Mouse (Mus musculus) T-helper 2 cell (primary cell): ENCODE measurements around the gene Actr1a.

Experiments
- in situ Hi-C: fragments of 300-600 bp; cut with MboI, MseI; formaldehyde crosslinking; loops from one replicate; pipeline ENCODE4 v1.15.1; 2025; ENCODE audit warnings: high pct_unique_total_duplicates

The Actr1a gene

DNA sequence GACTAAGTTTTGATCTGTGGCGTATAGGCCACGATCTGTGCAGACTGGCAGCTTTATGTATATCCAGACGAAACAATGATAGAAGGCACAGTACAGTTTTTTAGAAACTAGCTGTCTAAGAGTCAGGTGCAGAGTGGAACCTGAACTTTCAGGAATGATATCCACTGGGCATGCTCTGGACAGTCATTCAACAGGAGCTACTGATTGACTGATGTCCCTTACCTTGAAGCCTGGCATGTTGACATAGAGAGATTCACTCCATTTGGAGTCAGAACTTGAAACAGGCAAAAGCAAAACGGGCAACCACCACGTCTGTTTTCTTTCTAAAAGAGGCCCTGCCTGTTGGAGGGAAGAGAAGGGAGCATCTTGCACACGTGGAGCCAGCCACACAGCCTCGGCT is 5.0 kb upstream of the Actr1a start:
- in situ Hi-C loops: no loop called here

DNA sequence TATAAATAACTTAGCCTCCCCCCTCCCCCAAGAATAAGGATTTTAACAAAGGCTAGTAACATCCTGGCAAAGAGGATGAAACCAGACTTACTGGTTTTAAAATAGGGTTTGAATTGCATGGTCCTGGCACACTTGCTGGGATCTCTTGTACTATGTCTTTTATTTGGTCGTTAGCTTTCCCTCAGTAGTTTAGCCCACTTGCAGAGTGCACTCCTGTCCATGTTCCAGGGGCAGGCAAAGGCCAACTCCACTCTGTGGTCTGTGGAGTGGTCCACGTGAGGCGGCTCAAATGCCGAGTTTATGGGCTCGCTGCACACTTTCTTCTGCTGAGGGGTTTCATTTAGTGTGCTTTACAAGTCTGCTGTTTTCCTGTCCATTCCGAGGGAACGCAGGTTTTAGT is 4.3 kb upstream of the Actr1a start:
- in situ Hi-C loops: no loop called here

DNA sequence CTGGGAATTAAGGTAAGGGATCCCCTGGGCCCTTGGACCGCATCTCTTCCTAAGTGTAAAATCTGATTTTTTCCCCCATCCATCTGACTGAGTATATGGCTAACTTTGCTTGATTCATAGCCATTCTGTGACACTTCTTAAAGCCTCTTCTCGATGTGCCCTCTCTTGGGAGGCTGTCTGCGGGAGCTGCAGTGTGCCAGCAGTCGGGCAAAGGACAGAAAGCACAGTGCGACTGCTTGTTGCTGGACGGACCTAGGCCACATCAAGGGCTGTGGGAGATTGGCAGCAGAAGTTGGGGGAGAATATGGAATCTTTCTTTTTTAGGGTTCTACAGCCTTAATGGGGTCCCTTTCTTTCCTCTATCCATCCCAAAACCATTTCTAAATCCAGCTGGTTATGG is 3.8 kb upstream of the Actr1a start:
- in situ Hi-C loops: no loop called here

DNA sequence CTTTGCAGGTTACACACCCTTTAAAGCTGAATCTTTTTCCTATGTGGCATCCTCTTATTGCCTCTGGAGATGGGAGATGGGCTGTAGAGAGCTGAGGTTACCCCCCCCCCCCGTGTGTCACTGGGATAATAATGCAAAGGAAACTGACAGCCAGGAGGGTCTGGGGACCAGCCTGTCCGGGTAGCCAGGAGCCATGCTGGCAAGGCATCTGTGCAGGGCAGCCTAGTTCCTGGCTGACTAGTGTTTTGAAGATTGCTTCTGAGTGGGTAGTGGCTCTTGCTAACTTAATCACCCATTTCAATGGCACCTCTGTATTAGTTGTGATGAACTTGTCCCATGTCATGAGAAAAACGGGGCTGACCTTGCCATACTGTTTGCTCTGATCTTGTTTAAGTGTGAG is 2.9 kb upstream of the Actr1a start:
- in situ Hi-C loops: no loop called here

DNA sequence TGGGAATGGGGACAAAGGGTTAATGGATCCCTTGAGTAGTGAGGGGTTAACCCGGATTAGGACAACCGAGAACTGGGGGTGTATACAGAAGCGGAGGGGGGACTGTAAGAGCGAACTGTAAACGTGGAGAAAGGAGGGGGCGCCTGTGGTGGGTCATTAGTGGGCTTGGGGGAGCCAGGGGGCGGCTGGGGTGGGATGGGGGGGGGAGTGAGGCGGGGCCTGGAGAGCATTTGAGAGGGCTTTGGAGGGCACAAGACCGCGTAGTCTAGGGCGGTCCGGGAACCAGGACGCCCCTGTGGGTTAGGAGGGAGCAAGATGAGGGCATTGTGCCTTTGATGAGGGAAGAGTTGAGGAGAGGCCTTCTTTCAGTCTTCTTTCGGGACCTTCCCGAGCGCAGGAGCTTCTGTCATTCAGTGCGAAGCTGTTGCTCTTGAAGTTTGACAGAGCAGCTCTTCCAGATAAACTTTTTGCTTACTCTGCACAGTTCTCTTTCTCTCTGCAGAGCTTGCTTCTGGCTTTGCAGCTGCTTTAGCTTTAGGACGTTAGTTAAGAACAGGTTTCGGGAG is 2.0 kb upstream of the Actr1a start:
- in situ Hi-C loops: no loop called here

DNA sequence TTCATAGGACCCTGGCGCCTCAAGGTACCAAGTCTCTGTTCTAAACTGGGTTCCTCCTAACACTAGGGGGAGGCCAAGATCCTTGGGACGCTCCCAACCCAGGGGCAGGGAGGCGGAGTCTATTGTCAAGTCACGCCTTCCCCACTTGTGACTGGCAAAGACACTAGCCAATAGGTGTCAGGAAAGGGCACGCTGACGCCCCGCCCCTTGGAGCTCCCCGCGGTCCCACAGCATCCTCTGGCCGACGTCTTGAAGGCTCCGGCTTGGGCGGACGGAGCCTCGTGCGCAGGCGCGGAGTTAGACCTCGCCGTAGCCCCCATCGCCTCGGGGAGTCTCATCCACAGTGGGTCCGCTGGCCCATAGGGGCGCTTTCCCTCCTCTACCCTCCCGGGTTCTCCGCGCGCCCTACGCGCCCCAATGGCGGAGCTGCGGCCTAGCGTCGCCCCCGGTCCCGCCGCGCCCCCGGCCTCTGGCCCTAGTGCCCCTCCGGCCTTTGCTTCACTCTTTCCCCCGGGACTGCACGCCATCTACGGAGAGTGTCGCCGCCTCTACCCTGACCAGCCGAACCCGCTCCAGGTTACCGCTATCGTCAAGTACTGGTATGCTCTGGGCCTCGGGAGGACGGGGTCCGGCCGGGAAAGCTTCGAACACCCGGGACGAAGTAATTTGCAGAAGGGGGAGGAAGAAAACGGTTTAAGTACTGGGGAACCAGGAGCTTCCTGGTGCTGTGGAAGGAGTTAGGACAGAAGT is 1.3 kb upstream of the Actr1a start, which contains the start of gene Sufu:
Sufu (plus strand) TSS at position 211 of the 750 bp plus-strand sequence.
- in situ Hi-C loops: no loop called here

DNA sequence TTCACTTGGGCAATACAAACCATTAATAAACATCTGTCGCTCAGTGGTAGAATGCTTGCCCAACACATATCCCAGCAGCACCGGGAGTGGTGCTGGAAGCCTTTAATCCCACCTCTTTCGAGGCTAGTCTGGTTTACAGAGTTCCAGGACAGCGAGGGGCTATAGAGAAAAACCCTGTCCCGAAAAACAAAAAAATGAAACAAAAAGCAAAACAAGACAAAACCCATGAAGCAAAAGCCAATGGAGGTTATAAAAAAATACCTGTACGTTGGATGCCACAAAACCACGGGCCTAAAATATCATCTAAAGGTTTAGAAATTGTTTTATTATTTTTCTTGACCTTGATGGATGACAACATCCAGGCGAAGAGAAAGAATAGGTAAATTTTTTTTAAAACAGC is 561 bp upstream of the Actr1a start:
- in situ Hi-C loops: no loop called here

DNA sequence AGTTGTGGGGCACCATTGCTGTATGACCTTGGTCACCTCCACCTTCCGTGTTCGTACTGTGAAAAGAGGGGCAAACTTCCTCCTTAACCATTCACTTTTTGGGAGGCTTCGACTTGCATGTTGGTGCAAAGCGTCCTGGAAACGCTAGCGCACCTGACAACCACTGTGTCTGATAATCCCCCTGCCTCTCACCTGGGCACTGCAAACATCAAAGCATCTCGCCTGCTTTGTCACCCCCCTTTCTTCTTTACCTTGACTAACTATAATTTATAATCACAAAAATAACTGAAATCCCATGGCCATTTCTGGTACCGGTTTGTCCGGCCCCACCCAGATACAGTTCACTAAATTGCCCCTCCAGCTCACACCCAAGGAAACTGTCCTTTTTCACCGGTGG is 838 bp downstream of the Actr1a start:
- in situ Hi-C loops: no loop called here

DNA sequence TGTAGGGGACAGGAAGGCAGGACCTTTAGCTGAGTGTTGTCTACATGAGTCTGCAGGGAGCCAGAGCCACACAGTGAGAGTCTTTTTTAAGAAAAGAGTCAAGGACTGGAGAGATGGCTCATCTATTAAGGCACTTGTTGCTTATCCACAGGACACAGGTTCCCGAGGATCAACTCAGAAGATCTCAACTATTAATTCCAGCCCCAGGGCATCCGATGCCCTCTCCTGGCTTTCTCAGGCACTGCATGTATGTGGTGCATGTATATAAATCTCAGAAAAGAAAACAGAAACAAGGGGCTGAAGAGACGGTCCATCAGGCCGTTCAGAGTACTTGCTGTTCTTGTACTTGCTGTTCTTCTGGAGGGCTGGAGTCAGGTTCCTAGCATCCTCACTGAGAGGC is 3.5 kb downstream of the Actr1a start:
- in situ Hi-C loops: no loop called here

DNA sequence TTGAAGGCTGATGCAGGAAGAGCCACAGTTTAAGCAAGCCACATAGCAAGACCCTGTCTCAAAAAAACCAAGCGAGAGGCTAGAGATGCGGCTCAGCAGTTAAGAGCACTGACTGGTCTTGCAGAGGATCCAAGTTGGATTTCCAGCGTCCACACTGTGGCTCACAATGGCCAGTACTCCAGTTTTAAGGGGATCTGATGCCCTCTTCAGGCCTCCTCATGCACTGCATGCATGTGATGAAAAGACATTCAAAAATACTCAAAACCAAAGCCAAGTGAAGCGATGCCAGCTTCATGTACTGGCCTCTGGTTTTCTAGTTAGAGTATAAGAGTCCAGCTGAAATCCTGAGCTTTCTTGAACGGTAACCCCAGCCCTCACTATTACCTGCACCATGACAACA is 5.7 kb downstream of the Actr1a start:
- in situ Hi-C loops: loop anchor here (5.0 kb wide), 1 partner anchor 53 kb away; the partner anchor contains the start of gene Cuedc2

DNA sequence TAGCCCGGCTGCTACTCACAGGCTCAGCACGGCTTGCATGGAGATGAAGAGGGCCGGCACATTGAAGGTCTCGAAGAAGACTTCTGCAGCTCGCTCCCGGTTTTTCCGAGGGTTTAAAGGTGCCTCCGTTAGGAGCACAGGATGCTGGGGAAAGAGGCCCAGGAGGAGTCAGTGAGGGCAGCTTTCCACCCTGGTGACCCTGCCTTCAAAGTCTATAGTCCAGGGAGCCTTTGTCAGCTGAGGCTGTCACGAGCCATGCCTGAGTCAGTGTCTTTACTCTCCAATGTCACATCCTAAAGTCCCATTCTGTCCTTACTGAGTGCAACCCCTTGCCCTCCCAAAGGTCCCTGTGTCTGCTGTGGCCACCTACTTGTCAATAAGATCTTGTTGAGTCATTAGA is 13.3 kb downstream of the Actr1a start:
- in situ Hi-C loops: no loop called here

DNA sequence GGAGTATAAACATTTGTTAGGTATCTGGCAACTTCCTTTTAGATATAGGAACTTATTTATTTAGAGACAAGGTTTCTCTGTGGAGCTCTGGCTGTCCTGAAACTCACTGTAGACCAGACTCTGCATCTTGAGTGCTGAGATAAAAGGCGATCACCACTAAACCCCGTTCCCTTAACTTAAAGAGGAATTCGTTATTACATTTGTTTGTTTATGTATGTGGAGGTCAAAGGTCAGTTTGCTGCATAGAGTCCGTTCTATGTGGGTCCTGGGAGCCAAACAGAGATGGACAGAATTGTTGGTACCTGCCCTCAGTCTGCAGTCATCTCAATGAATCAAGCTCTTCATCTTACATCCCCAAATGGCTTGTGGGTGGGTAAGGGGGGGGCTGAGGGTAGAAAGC is 19.7 kb downstream of the Actr1a start:
- in situ Hi-C loops: no loop called here

DNA sequence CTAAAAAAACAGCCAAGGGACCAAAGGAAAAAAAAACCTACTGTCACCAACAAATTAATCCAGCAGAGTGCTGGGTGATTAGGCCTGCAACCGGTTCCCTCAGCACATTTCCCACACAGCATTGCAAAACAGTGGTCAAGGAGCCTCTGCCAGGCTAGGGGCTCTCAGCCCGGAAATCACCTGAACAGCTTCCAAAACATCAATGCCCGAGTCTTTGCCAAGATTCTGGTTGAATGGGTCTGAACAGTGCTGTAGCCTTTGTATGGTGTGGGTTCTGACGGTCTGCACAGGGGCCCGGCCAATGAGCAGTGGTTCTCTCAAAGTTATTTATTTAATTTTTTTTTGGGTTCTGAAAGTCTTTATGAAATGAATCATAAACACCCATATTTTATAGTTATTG is 20.1 kb downstream of the Actr1a start:
- in situ Hi-C loops: no loop called here

DNA sequence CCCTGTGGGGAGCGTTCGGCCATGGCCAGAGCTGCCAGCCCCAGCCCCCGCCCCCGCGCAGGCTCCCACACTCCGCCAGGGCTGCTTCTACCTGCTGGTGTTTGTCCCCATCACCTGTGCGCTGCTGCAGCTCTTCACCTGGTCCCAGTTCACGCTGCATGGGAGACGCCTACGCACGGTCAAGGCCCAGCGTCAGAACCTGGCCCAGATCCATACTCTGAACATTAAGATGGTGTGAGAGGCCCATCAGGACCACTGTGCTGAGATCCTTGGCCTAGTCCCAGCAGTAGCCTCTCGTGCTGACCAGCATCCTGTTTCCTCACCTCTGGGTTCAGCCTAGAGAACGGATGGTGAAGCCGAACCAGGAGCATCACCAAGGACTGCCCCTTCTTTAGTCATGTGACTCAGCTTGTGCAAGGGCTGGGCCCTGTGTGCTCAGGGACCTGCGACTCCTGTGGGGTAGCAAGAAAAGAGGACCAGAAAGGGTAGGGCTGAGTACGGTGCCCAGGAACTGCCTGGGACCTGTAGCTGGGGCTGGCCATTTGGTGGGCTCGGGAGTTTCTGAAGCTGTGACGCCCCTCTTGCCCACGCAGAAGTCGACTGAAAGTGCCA is 21.0 kb downstream of the Actr1a start:
- in situ Hi-C loops: no loop called here

DNA sequence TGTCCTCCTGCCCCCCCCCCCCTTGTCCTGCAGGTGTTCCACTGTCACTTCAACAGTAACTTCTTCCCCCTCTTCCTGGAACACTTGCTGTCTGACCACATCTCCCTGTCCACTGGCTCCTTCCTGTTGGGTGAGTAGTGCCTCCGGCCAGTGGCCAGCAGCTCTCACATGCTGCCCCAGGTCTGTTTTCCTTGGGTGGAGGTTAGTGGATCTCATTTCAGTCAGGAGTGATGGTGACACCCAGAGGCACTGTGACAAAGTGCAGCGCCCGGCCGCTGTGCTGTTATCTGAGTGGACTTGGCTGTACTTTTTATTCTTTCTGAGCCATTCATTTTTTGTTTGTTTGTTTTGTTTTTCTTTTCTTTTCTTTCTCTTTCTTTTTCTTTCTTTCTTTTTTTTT is 26.3 kb downstream of the Actr1a start:
- in situ Hi-C loops: loop anchor here (10.0 kb wide), 1 partner anchor 56 kb away; no protein-coding TSS in a partner anchor

DNA sequence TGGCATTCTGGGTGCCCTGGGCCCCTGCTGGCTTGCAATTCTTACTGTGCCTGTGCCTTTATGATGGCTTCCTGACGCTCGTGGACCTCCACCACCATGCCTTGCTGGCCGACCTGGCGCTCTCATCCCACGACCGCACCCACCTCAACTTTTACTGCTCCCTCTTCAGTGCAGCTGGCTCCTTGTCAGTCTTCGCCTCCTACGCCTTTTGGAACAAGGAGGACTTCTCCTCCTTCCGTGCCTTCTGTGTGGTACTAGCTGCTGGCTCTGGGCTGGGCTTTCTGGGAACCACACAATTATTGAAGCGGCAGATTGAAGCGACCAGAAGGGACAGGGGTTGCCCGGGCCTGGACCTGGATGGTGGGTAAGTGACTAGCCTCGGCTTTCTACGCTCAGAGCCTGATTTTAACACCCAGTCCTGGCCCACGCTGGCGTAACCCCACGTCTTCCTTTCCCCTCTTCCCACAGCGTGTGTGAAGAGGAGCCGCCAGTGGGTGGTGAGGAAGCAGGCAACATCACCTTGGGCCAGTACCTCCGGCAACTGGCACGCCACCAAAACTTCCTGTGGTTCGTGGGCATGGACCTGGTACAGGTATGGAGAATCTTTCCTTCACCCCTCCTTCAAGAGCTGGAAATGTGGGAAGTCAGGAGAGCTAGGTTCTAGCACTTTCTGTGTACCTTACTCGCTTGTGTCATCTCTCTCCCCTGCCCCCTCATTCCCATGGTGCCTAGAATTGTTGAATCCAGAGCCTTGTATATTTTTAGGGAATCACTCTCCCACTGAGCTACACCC is 27.6 kb downstream of the Actr1a start:
- in situ Hi-C loops: loop anchor here (10.0 kb wide), 1 partner anchor 57 kb away; no protein-coding TSS in a partner anchor

DNA sequence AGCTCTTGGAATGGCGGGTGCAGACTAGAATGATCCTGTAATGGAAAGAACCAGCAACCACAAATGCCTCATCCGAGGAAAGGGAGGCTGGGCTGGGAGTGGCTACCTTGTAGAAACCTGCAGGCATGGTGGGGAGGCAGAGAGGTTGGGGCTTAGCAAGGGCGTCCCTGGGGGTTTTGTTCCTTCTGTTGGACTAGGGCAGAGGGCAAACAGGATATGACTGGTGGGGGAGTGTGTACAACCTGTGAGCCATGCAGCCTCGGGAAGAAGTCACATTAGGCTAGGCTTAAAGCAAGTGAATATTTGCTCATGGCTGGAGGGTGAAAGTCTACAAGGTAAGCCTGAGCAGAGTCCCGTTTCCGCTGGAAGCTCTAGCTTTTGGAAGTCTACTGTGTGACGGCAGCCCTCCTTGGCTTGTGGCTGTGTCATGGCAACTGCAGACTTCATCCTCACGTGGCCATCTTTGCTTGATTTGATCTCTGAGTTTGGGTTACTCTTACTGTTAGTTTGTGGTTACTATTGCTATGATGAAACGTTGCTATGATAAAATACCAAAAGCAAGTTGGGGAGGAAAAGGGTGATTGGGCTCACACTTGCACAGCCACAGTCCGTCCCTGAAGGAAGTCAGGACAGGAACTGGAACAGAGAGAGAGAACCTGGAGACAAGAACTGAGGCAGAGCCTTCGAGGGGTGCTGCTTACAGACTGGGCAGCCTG is 32.1 kb downstream of the Actr1a start:
- in situ Hi-C loops: loop anchor here (10.0 kb wide), 1 partner anchor 61 kb away; no protein-coding TSS in a partner anchor

DNA sequence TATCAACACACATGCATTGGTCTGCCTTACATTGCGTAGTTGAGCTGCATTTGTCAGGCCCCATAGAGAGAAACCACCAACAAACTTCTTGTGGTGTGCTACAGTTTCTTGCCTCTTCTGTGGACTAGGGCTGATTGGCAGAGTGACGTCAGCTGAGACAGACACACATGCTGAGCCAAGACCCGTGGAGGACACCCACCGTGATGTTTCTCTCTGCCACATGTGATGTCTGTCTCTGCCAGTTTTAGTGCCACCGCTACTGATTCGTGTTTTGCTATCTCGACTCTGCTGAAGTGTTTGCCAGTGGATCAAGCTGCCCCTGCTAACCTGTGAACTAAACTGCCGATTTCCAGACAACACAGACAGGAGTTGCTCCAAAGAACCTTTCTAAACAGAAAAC is 33.4 kb downstream of the Actr1a start:
- in situ Hi-C loops: loop anchor here (10.0 kb wide), 1 partner anchor 63 kb away; no protein-coding TSS in a partner anchor

DNA sequence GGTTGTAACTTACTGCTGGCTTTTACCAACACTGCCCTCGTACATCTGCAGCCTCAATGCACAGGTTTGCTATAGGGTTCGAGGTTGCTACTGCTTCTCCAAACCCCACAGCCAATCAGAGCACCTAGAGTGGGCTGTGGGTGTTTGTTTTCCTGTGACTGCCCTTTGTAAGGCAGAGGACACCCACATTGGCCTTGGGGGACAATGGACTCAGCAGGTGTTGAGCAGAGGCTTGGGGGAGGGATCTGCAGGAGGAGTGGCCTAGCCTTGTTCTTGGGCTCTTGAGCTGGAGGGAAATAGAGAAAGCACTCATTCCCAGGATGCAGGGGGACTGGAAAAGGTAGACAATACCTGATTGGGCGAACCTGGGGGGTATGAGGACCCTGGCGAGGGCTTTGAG is 37.2 kb downstream of the Actr1a start:
- in situ Hi-C loops: no loop called here

DNA sequence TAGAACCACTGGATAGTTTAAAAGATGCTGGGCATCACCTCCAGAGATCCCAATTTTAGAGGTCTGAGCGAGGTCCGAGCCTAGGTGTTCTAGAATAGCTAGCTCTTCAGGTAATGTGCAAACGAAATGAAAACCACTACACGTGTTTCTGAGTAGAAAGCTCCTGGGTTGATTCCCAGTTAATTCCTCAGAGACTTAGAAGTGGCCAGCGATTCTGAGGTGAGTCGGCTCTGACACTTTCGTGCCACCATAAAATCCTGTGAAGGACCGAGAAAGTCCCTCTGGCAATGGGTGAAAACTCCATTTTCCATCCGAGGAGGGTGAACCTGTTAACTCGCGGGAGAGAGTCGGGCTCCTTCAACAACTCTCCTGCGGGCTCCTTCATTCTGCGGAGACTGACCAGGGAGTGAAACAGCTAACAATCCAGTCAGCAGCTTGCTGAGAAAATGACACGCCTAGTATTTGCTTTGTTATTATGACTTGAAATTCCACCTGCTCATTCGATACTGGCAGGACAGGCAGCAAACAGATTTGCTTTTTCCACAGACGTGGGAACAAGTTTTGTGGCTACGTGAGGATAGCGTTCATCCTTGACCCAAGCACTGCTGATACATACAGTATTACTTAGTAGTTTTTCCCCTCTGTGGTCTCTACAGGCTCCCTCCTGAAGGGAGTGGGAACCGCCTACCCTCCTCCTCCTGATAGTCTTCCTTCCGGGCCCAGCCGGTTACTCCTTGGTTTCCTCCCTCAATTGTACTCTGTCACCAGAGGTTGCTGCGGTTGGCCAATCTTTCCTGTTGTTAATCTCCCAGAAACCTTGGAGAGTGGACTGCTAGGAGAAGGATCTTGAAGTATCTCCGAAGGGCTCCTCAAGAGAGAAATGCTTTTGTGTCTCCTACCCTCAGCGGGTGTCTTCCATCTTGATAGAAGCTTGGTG is 37.9 kb downstream of the Actr1a start:
- in situ Hi-C loops: no loop called here
